Mouse (Mus musculus): ENCODE measurements around the gene Plaur.
"Not testable (repeated sequence)": the region's sequence is repeated elsewhere in the genome, so short reads cannot be mapped to it uniquely, and the experiment has no call there.

Plaur gene

GRCm38 (mm10) chr7:24480121-24480941, 18.0 kb downstream of the Plaur start:
- no peak for DNase-seq

- no peak for DNase-seq
Observed at GRCm38 (mm10) chr7:24480986-24481473, 18.7 kb downstream of the Plaur start.

- peak; percentile 88 to 90 for DNase-seq
Observed at GRCm38 (mm10) chr7:24481474-24482207, 19.4 kb downstream of the Plaur start, which contains the start of gene Cadm4. TSS of gene Cadm4 (plus strand) at chr7:24482023.

GRCm38 (mm10) chr7:24482208-24483020, 20.1 kb downstream of the Plaur start:
- DNase-seq, result no peak

- not testable (repeated sequence) for DNase-seq
Observed at GRCm38 (mm10) chr7:24483291-24483690, 21.0 kb downstream of the Plaur start.

- no peak for DNase-seq
Observed at GRCm38 (mm10) chr7:24485481-24485880, 23.2 kb downstream of the Plaur start.

- DNase-seq, result no peak
Observed at GRCm38 (mm10) chr7:24486654-24487130, 24.4 kb downstream of the Plaur start.

- no peak for DNase-seq
Observed at GRCm38 (mm10) chr7:24487403-24487802, 25.1 kb downstream of the Plaur start.

- no peak for DNase-seq
Observed at GRCm38 (mm10) chr7:24488303-24488702, 26.0 kb downstream of the Plaur start.

GRCm38 (mm10) chr7:24499856-24500577, 37.7 kb downstream of the Plaur start:
- peak in 1 of 2 experiments; percentile 34 for DNase-seq

GRCm38 (mm10) chr7:24500929-24501328, 38.6 kb downstream of the Plaur start:
- DNase-seq, result peak; percentile 44 to 51

- DNase-seq, result peak; percentile 53 to 54
Observed at GRCm38 (mm10) chr7:24501492-24501891, 39.2 kb downstream of the Plaur start.

GRCm38 (mm10) chr7:24504004-24504403, 41.7 kb downstream of the Plaur start:
- DNase-seq, result no peak

- DNase-seq, result no peak
Observed at GRCm38 (mm10) chr7:24504868-24505267, 42.6 kb downstream of the Plaur start.

- no peak for DNase-seq
Observed at GRCm38 (mm10) chr7:24505447-24506064, 43.3 kb downstream of the Plaur start.

GRCm38 (mm10) chr7:24506065-24506459, 43.8 kb downstream of the Plaur start:
- DNase-seq, result no peak

GRCm38 (mm10) chr7:24506476-24506837, 44.2 kb downstream of the Plaur start:
- no peak for DNase-seq

GRCm38 (mm10) chr7:24506838-24507725, 44.8 kb downstream of the Plaur start, which contains the start of gene Zfp428:
TSS of gene Zfp428 (plus strand) at chr7:24507006.
- peak; percentile 66 for DNase-seq

- peak in 1 of 2 experiments; percentile 21 for DNase-seq
Observed at GRCm38 (mm10) chr7:24507726-24508114, 45.4 kb downstream of the Plaur start.

- no peak for DNase-seq
Observed at GRCm38 (mm10) chr7:24512355-24512754, 50.1 kb downstream of the Plaur start, which contains the start of gene AC161166.1. TSS of gene AC161166.1 (minus strand) at chr7:24512455.
